Mouse (Mus musculus) heart, embryonic 10.5 days (tissue): Measurements from ENCODE around the gene Krtap14. TPM values are rescaled to one million over a fixed set of nuclear protein-coding genes. Genes with fewer than 3 reads are reported as not detected.

Experiments used
- DNase-seq: peaks from one replicate; pipeline ENCODE4 v3.0.0-alpha.2; 2017; ENCODE audit warnings: low spot score
- H3K27ac ChIP-seq: fragments of 300-500 bp; sonication (generic); 2 replicates; pipeline ENCODE4 v1.5.1; 2016; ENCODE audit warnings: mild to moderate bottlenecking
- H3K27me3 ChIP-seq: fragments of 300-500 bp; sonication (generic); 2 replicates; pipeline ENCODE4 v1.6.1; 2016; ENCODE audit warnings: mild to moderate bottlenecking; ENCODE audit not compliant: poor library complexity, insufficient read depth, severe bottlenecking
- H3K36me3 ChIP-seq: fragments of 300-500 bp; sonication (generic); 2 replicates; pipeline ENCODE4 v1.6.1; 2016; ENCODE audit warnings: mild to moderate bottlenecking, moderate library complexity
- H3K4me1 ChIP-seq: fragments of 300-500 bp; sonication (generic); 2 replicates; pipeline ENCODE4 v1.6.1; 2016; ENCODE audit warnings: mild to moderate bottlenecking
- H3K4me3 ChIP-seq: fragments of 300-500 bp; sonication (generic); 2 replicates; pipeline ENCODE4 v1.5.1; 2016; ENCODE audit warnings: mild to moderate bottlenecking, moderate library complexity
- H3K9me3 ChIP-seq: fragments of 300-500 bp; sonication (generic); 2 replicates; pipeline ENCODE4 v1.6.1; 2016; ENCODE audit warnings: mild to moderate bottlenecking, moderate library complexity
- WGBS: fragments of 180-500 bp; shearing (Covaris S2); methylation state at CpG from one replicate; pipeline ENCODE4 v1.1.7; 2016; 5-methylcytosine and 5-hydroxymethylcytosine counted together
- polyA plus RNA-seq: library from polyadenylated mRNA; unstranded; fragments of >200 nt; fragmentation: Nextera tagmentation; extraction: Ambion mirVana; gene quantifications from 2 replicates; pipeline ENCODE4 v1.2.1, GENCODE M21; 2016

Krtap14 gene
- polyA plus RNA-seq: not detected in 2 replicates

DNA sequence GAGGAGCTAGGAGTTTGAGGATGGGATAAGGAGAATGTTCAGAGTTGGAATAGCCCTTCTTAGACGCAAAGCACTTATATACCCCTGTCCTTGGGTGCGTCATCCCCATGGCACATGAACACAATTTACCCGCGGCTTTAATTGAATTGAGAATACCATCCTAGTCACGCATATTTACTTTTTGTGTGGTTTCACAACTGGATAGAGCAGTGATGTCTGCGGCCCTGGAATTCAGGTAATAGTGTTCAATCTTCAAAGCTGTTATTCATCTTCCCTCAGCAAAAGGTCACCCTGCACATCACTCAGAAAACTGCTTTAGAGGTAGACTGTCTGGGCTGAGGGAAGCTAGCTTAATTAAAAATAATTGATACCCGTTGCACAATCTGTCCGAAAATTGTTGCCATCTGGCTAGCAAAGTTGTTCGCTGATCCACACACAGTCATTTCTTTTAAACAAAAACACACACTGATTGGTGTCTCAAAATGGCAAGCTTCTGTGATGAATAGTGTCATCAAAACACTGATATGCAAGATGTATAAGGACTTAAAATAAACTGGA, at the start of gene Krtap14:
Gene Krtap14, minus strand, starts transcription at position 51 of the 558 bp plus-strand sequence.
- 83% methylated on average over 9 of the region's 9 CpGs for WGBS
- Histone ChIP-seq H3K36me3 (no peaks in the 10 kb centered on the region), H3K27ac (no peak within 1 kb of the TSS), H3K9me3 (no peaks in the 10 kb centered on the region), H3K4me3 (no peak within 1 kb of the TSS), H3K4me1 (no peaks in the 10 kb centered on the region), H3K27me3 (no peaks in the 10 kb centered on the region)
- DNase-seq: no peak

DNA sequence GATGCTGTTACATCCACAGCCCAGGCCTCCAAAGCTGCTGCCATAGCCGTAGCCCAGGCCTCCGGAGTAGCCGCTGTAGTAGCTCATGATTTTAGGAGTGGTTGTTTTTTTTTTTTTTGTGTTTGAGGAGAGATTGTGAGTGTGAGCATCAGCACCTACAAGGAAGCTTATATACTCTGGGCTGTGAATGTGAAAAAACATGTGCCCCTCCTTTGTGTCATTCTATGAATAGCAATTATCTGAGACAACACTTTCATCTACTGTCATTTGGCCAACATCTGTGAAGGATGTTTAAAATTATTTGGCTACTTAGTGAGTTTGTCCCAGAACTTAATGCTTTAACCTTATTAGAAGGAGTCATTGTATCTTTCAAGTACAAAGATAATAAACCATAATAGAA, 48.2 kb upstream of the Krtap14 start, which contains the start of gene Krtap19-2:
Gene Krtap19-2, minus strand, starts transcription at position 101 of the 400 bp plus-strand sequence.
- WGBS: 93% methylated on average over 3 of the region's 3 CpGs
- H3K27ac ChIP-seq: no peak within 1 kb of the TSS
- H3K27me3 ChIP-seq: no peaks in the 10 kb centered on the region
- DNase-seq: no peak
- no peaks in the 10 kb centered on the region for H3K4me1 ChIP-seq
- no peak within 1 kb of the TSS for H3K4me3 ChIP-seq
- no peaks in the 10 kb centered on the region for H3K9me3 ChIP-seq
- no peaks in the 10 kb centered on the region for H3K36me3 ChIP-seq

DNA sequence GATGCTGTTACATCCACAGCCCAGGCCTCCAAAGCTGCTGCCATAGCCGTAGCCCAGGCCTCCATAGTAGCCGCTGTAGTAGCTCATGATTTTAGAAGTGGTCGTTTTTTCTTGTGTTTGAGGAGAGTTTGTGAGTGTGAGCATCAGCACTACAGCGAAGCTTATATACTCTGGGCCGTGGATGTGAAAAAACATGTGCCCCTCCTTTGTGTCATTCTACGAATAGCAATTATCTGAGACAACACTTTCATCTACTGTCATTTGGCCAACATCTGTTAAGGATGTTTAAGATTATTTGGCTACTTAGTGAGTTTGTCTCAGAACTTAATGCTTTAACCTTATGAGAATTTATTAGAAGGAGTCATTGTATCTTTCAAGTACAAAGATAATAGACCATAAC, 43.4 kb upstream of the Krtap14 start, which contains the start of gene Krtap19-1:
Gene Krtap19-1, minus strand, starts transcription at position 101 of the 400 bp plus-strand sequence.
- Histone ChIP-seq H3K27ac (no peak within 1 kb of the TSS), H3K4me1 (no peaks in the 10 kb centered on the region), H3K36me3 (no peaks in the 10 kb centered on the region), H3K27me3 (no peaks in the 10 kb centered on the region), H3K9me3 (no peaks in the 10 kb centered on the region), H3K4me3 (no peak within 1 kb of the TSS)
- WGBS: 81% methylated on average over 6 of the region's 6 CpGs
- no peak for DNase-seq

DNA sequence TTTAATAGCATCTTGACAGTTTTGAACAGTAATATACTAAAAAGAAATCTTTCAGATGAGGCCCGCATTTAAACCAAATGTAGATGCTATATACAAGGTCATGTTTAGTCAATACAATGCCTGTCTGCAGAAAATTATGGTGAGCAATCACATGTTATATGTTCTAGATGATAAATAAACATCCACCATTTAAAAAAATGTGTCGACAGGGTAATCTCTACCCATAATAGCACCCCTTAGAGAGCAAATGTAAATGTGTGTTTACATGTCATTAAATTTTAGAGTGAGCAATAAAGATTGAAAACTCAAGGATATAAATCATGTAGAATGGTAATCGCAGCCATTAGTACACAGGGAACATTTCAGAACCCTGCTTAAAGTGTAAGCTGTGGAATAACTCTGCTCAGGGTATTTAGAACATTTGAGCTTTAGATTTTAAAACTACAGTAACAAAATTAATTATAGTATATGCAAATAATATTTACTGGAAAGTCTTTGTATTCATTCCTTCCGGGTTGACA, 39.0 kb upstream of the Krtap14 start:
- Histone ChIP-seq H3K27ac (no peak overlapping the region), H3K36me3 (no peaks in the 10 kb centered on the region), H3K9me3 (no peaks in the 10 kb centered on the region), H3K4me1 (no peaks in the 10 kb centered on the region), H3K4me3 (no peak overlapping the region), H3K27me3 (no peaks in the 10 kb centered on the region)
- DNase-seq: no peak
- WGBS: 86% methylated on average over 4 of the region's 4 CpGs

DNA sequence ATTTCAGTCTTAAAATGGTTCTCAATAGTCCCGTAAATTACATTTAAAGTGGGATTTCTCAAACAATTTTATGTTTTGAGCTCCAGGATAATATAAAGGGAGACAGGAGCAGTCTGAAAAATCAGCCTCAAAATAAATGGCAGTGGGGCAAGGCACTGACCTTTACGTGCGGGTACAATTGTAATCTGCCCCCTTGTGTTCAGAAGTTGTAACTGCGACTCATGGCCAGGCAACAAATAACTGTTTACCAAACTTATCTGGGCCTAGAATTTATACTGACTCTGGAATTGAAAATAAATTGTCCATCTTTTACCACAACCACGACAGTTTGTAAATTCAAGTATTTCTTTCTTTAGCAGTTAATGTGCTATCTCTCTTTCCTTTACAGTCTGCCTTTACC, 25.5 kb upstream of the Krtap14 start:
- Histone ChIP-seq H3K4me3 (no peak overlapping the region), H3K27ac (no peak overlapping the region), H3K4me1 (no peaks in the 10 kb centered on the region), H3K36me3 (no peaks in the 10 kb centered on the region), H3K9me3 (no peaks in the 10 kb centered on the region), H3K27me3 (no peaks in the 10 kb centered on the region)
- WGBS: 13% methylated on average over 5 of the region's 5 CpGs
- DNase-seq: no peak

DNA sequence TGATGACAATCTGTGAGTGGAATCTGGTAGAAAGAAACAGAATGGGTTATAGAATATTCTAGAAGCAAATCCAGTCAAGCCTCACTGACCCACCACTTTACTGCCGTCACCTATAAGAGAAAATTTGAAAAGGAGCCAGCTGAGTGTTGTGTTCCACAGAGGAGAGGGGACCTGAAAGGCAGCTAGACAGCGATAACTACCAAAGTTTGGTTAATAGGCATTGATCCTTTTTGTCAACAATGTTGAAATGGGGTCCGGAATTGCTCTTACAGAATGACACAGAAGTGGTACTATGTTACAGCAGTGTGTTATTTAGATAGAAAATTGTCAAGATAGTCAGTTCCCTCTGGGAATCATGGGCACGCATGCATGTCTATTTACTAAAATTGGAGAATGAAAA, 22.6 kb upstream of the Krtap14 start:
- Histone ChIP-seq H3K9me3 (no peaks in the 10 kb centered on the region), H3K4me1 (no peaks in the 10 kb centered on the region), H3K4me3 (no peak overlapping the region), H3K27ac (no peak overlapping the region), H3K27me3 (no peaks in the 10 kb centered on the region), H3K36me3 (no peaks in the 10 kb centered on the region)
- WGBS: 88% methylated on average over 4 of the region's 4 CpGs
- no peak for DNase-seq

DNA sequence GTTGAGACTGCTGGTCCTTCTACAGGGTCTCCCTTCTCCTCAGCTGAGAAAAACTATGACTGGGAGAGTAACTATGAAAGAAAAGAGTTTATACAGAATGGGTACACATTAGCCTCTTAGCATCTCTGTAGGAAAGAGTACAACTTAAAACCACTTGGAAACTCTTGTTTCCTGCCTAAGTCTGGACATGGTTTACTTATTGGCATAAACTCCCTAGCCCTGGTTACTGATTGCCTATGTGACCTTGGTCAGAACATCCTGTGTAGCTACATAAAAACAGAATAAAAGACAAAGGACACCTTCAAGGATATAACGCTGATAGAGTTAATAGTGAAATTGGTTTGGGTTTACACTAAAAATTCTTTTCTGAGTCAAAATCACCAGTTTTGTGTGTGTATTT, 21.4 kb upstream of the Krtap14 start:
- DNase-seq: no peak
- Histone ChIP-seq H3K27ac (no peak overlapping the region), H3K4me1 (no peaks in the 10 kb centered on the region), H3K9me3 (no peaks in the 10 kb centered on the region), H3K27me3 (no peaks in the 10 kb centered on the region), H3K36me3 (no peaks in the 10 kb centered on the region), H3K4me3 (no peak overlapping the region)
- 92% methylated on average over 1 of the region's 1 CpGs for WGBS

DNA sequence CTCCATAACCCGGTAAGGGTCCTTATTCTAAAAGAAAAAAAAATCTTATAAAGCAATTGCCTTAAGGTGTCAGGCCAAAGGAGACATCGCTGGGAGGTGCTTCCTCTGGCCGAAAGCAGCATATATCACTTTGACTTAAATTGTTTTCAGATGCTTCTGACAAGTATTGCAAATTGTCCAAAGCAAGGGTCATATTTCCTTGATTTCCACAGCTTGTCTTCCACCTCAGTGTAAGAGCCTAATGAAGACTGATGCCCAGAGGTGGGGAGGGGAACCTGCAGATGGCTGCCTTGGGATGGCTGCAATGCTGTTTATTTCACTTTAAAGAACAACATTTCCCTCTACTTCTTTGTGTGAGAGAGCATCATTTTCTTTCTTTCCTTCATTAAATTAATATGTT, 1.0 kb upstream of the Krtap14 start:
- Histone ChIP-seq H3K4me3 (no peak overlapping the region), H3K27me3 (no peaks in the 10 kb centered on the region), H3K9me3 (no peaks in the 10 kb centered on the region), H3K27ac (no peak overlapping the region), H3K36me3 (no peaks in the 10 kb centered on the region), H3K4me1 (no peaks in the 10 kb centered on the region)
- WGBS: 75% methylated on average over 3 of the region's 3 CpGs
- no peak for DNase-seq

DNA sequence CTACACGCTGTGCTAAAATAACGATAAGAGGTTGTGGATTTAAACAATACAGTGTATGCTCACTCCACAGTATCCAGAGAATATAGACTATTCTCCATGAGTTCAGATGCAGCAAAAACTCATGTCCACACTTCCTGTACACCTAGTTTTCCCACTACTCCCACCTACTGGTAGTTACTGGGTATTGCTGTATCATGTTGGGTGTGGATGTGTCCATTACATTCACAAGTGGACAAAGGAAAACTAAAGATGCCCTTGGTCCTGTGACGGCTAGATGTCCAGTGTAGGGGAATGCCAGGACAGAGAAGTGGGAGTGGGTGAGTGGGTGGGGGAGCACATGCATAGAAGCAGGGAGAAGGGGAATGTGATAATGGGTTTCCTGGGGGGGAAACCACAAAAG, 2.2 kb downstream of the Krtap14 start:
- Histone ChIP-seq H3K4me1 (no peaks in the 10 kb centered on the region), H3K4me3 (no peak overlapping the region), H3K36me3 (no peaks in the 10 kb centered on the region), H3K9me3 (no peaks in the 10 kb centered on the region), H3K27me3 (no peaks in the 10 kb centered on the region), H3K27ac (no peak overlapping the region)
- no peak for DNase-seq
- WGBS: 82% methylated on average over 3 of the region's 3 CpGs

DNA sequence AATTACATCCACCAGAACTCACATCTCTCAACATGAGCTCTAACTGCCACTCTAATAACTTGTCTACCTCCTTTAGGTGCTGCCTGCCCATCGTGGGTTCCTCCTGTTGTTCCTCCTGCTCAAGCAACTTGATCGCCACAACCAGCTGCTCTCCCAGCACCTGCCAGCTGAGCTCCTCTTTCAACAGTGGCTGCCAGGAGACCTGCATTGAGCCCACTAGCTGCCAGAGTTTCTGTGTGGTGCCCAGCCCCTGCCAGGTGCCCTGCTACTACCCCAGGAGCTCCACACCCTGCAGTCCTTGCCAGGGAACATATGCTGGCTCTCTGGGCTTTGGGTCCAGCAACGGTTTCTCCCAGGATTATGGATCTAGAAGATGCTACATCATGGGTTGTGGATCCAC, 5.9 kb downstream of the Krtap14 start, which contains the start of gene Krtap15:
Gene Krtap15, plus strand, starts transcription at position 150 of the 400 bp plus-strand sequence.
- no peaks in the 10 kb centered on the region for H3K27me3 ChIP-seq
- DNase-seq: no peak
- no peaks in the 10 kb centered on the region for H3K36me3 ChIP-seq
- WGBS: 85% methylated on average over 3 of the region's 3 CpGs
- no peaks in the 10 kb centered on the region for H3K9me3 ChIP-seq
- H3K27ac ChIP-seq: no peak within 1 kb of the TSS
- H3K4me1 ChIP-seq: no peaks in the 10 kb centered on the region
- no peak within 1 kb of the TSS for H3K4me3 ChIP-seq

DNA sequence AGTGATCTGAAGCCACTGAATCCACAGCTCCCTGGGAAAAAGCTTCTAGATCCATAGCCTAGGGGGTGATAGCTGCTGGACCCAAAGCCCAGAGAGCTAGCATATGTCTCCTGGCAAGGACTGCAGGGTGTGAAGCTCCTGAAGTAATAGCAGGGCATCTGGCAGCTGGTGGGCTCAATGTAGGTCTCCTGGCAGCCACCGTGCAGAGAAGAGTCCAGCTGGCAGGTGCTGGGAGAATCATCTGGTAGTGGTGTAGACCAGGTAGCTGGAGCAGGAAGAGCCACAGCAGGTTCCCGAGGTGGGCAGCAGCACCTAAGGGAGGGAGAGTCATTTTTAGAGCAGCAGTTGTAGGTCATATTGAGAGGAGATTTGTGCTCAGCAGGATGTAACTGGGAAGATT, 14.1 kb downstream of the Krtap14 start, which contains the start of gene Gm20741:
Gene Gm20741, minus strand, starts transcription at position 394 of the 400 bp plus-strand sequence.
- Histone ChIP-seq H3K27me3 (no peaks in the 10 kb centered on the region), H3K27ac (no peak within 1 kb of the TSS), H3K9me3 (no peaks in the 10 kb centered on the region), H3K4me3 (no peak within 1 kb of the TSS), H3K36me3 (no peaks in the 10 kb centered on the region), H3K4me1 (no peaks in the 10 kb centered on the region)
- DNase-seq: no peak
- WGBS: 67% methylated on average over 2 of the region's 2 CpGs

DNA sequence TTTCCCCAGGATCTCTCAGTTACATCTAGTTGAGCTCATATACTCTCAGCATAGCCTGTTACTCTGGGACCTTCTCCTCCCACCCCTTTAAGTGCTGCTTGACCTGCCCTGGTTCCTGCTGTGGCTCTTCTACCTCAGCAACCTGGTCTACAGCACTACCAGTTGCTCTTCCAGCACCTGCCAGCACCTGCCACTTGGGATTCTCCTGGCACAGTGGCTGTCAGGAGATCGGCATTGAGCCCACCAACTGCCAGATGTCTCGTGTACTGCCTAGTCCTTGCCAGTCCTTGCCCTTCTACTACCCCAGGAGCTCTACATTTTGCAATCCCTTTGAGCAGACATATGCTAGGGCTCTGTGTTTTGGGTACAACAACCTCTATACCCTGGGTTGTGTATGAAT, 39.2 kb downstream of the Krtap14 start:
- Histone ChIP-seq H3K27ac (no peak overlapping the region), H3K4me3 (no peak overlapping the region), H3K36me3 (no peaks in the 10 kb centered on the region), H3K4me1 (no peaks in the 10 kb centered on the region), H3K9me3 (no peaks in the 10 kb centered on the region), H3K27me3 (no peaks in the 10 kb centered on the region)
- no peak for DNase-seq
- WGBS: 76% methylated on average over 2 of the region's 2 CpGs

DNA sequence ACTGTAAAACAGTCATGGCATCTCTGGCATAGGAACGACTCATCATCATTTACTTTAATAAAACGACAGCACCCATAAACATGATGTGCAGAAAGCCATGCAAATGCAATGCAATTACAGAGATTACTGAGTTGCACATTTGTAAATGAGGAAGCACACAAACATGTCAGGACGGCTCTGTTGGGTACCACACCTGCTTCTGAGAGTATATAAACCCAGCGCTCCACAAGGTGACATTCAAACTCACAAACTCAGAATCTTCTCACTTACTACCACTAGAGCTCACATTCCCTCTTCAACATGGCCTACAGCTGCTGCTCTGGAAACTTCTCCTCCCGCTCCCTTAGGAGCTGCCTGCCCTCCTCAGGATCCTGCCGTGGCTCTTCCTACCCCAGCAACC, 48.3 kb downstream of the Krtap14 start, which contains the start of gene Gm5965:
Gene Gm5965, plus strand, starts transcription at position 301 of the 400 bp plus-strand sequence.
- H3K27me3 ChIP-seq: no peaks in the 10 kb centered on the region
- H3K4me1 ChIP-seq: no peaks in the 10 kb centered on the region
- no peaks in the 10 kb centered on the region for H3K9me3 ChIP-seq
- 82% methylated on average over 6 of the region's 6 CpGs for WGBS
- no peak for DNase-seq
- no peak within 1 kb of the TSS for H3K27ac ChIP-seq
- H3K4me3 ChIP-seq: no peak within 1 kb of the TSS
- no peaks in the 10 kb centered on the region for H3K36me3 ChIP-seq

DNA sequence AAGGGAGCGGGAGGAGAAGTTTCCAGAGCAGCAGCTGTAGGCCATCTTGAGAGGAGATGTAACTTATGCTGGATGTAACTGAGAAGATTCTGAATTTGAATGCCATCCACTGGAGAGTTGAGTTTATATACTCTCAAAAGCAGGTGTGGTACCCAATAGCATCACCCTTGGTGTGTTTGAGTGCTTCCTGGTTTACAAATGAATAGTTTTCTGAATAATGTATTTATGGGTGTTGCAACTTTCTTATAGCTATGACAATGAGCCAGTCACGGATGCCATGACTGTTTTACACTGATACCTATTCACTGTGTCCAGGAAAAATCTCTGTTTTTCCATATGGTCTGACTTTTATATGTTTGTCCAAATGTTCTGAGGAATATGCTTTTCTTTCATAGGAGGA, 51.8 kb downstream of the Krtap14 start, which contains the start of gene 2310057N15Rik:
Gene 2310057N15Rik, minus strand, starts transcription at position 101 of the 400 bp plus-strand sequence.
- H3K4me1 ChIP-seq: no peaks in the 10 kb centered on the region
- no peak within 1 kb of the TSS for H3K27ac ChIP-seq
- no peak for DNase-seq
- no peaks in the 10 kb centered on the region for H3K27me3 ChIP-seq
- H3K4me3 ChIP-seq: no peak within 1 kb of the TSS
- no peaks in the 10 kb centered on the region for H3K9me3 ChIP-seq
- 66% methylated on average over 2 of the region's 2 CpGs for WGBS
- no peaks in the 10 kb centered on the region for H3K36me3 ChIP-seq
